12 mouse cellular contexts compared by ENCODE assay signal in the genomic region with DNA sequence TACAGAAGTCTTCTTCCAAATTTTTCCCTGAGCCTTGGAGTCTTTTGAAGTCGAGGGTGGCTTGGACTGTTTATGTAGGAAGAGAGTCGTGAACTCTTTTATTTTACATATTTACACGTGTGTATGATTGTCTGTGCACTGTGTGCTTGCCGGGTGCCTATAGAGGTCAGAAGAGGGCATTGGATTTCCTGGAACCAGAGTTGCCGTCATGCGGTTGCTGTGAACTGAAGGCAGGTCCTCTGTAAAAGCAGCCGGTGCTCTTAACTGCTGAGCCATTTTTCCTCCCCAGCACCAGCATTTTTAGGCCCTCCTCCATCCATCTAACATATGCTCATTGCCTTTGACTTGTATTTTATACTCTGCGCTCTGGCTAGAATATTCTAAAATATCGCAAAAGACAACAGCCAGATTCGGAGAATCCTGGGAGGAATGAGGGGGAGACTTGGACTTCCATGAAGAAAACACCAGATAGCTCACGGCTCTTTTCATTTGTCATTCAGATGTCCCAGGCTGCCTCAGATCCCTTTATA. TPM values are rescaled to one million over a fixed set of nuclear protein-coding genes. Genes with fewer than 3 reads are reported as not detected.
DNase-seq lines count a peak whose midpoint lies in the region; ATAC-seq and TF ChIP-seq lines count a peak whose summit lies in the region.
"Had no signal": no experiment of that assay in that cellular context is flagged by ENCODE, and none has a peak within 500 bp of the region (broad histone marks: within the 10 kb centered on the region; RNA-seq: fewer than 3 reads in every experiment).

No protein-coding gene starts in this region.

- H3K9me3 ChIP-seq in forebrain, embryonic 12.5 days = no peaks in the 10 kb centered on the region
- no peaks in the 10 kb centered on the region for H3K9me3 ChIP-seq in forebrain, embryonic 14.5 days (replicated peaks; ENCODE audit: control insufficient read depth, low read length)
- no peaks in the 10 kb centered on the region for H3K9me3 ChIP-seq in kidney, postnatal 0 days (replicated peaks; ENCODE audit: low read length)
- no peaks in the 10 kb centered on the region for H3K9me3 ChIP-seq in embryonic facial prominence, embryonic 11.5 days (replicated peaks; ENCODE audit: control insufficient read depth, low read length)
- no peaks in the 10 kb centered on the region for H3K9me3 ChIP-seq in neural tube, embryonic 15.5 days (replicated peaks)

- no peaks in the 10 kb centered on the region for H3K36me3 ChIP-seq in forebrain, embryonic 12.5 days (replicated peaks)
- H3K36me3 ChIP-seq in forebrain, embryonic 14.5 days (ENCODE audit: control insufficient read depth, insufficient read depth, low read length) = no peaks in the 10 kb centered on the region
- no peaks in the 10 kb centered on the region for H3K36me3 ChIP-seq in kidney, postnatal 0 days (ENCODE audit: insufficient read depth, low read length)
- no peaks in the 10 kb centered on the region for H3K36me3 ChIP-seq in embryonic facial prominence, embryonic 11.5 days (replicated peaks; ENCODE audit: control insufficient read depth, insufficient read depth, low read depth, low read length)
- no peaks in the 10 kb centered on the region for H3K36me3 ChIP-seq in neural tube, embryonic 15.5 days

- H3K9ac ChIP-seq in forebrain, embryonic 12.5 days = no peak overlapping the region
- no peak overlapping the region for H3K9ac ChIP-seq in forebrain, embryonic 14.5 days (ENCODE audit: low read length)
- H3K9ac ChIP-seq in kidney, postnatal 0 days (ENCODE audit: low read depth, low read length) = no peak overlapping the region
- H3K9ac ChIP-seq in embryonic facial prominence, embryonic 11.5 days (replicated peaks; ENCODE audit: low read length) = no peak overlapping the region
- no peak overlapping the region for H3K9ac ChIP-seq in neural tube, embryonic 15.5 days (replicated peaks)

- H3K27ac ChIP-seq in forebrain, embryonic 12.5 days = peak overlapping the region; percentile 32; the same call in 1 of the 2 replicates
- H3K27ac ChIP-seq in forebrain, embryonic 14.5 days (ENCODE audit: low read depth, low read length) = no peak overlapping the region
- peak overlapping the region; percentile 50; the same call in 1 of the 2 replicates for H3K27ac ChIP-seq in kidney, postnatal 0 days
- 0 out of 2 replicates have a peak overlapping the region, but pooled peaks have one; percentile 13 for H3K27ac ChIP-seq in embryonic facial prominence, embryonic 11.5 days (replicated peaks; ENCODE audit: low read depth, low read length)
- 0 out of 2 replicates have a peak overlapping the region, but pooled peaks have one; percentile 37 for H3K27ac ChIP-seq in neural tube, embryonic 15.5 days (replicated peaks)

- H3K4me2 ChIP-seq in forebrain, embryonic 12.5 days = no peak overlapping the region
- no peak overlapping the region for H3K4me2 ChIP-seq in forebrain, embryonic 14.5 days (ENCODE audit: low read length)
- no peak overlapping the region for H3K4me2 ChIP-seq in kidney, postnatal 0 days (ENCODE audit: low read length)
- no peak overlapping the region for H3K4me2 ChIP-seq in embryonic facial prominence, embryonic 11.5 days (ENCODE audit: low read depth, low read length)
- H3K4me2 ChIP-seq in neural tube, embryonic 15.5 days = no peak overlapping the region

- no peak for DNase-seq in forebrain, embryonic 14.5 days (ENCODE audit: low spot score)
- no peak for DNase-seq in kidney, postnatal 0 days (ENCODE audit: low spot score)
- no peak for DNase-seq in kidney, adult 18-20 months
- DNase-seq in embryonic facial prominence, embryonic 11.5 days (ENCODE audit: low spot score) = no peak
- no peak for DNase-seq in cerebellum, postnatal 25 days
- no peak for DNase-seq in lung, adult 18-20 months
- DNase-seq: cerebellum, adult 8-10 months; heart, postnatal 14 days had no signal

- no peak for TF ChIP-seq CTCF in kidney, postnatal 0 days (IDR thresholded peaks at IDR 0.05; ENCODE audit: low read depth)

- no peaks in the 10 kb centered on the region for H3K27me3 ChIP-seq in forebrain, embryonic 12.5 days
- H3K27me3 ChIP-seq in forebrain, embryonic 14.5 days (replicated peaks; ENCODE audit: control insufficient read depth, insufficient read depth, low read length) = no peaks in the 10 kb centered on the region
- no peaks in the 10 kb centered on the region for H3K27me3 ChIP-seq in kidney, postnatal 0 days (ENCODE audit: insufficient read depth, low read length)
- H3K27me3 ChIP-seq in embryonic facial prominence, embryonic 11.5 days (ENCODE audit: control insufficient read depth, insufficient read depth, low read length) = no peaks in the 10 kb centered on the region
- H3K27me3 ChIP-seq in neural tube, embryonic 15.5 days (replicated peaks) = no peaks in the 10 kb centered on the region

- ATAC-seq in forebrain, embryonic 12.5 days (ENCODE audit: low FRiP score) = no peak
- ATAC-seq in forebrain, embryonic 14.5 days = no peak
- ATAC-seq in kidney, postnatal 0 days (replicated peaks; ENCODE audit: low FRiP score, low read depth) = no peak
- no peak for ATAC-seq in embryonic facial prominence, embryonic 11.5 days (replicated peaks; ENCODE audit: insufficient number of reproducible peaks, low FRiP score, low TSS enrichment, low read depth)
- ATAC-seq in neural tube, embryonic 15.5 days (ENCODE audit: low FRiP score) = no peak
- ATAC-seq: intestine, embryonic 16.5 days had no signal

- no peak overlapping the region for H3K4me3 ChIP-seq in forebrain, embryonic 12.5 days (replicated peaks)
- H3K4me3 ChIP-seq in forebrain, embryonic 14.5 days (ENCODE audit: low read depth, low read length) = no peak overlapping the region
- no peak overlapping the region for H3K4me3 ChIP-seq in kidney, postnatal 0 days (replicated peaks; ENCODE audit: low read depth, low read length)
- H3K4me3 ChIP-seq in embryonic facial prominence, embryonic 11.5 days (ENCODE audit: low read depth, low read length) = no peak overlapping the region
- no peak overlapping the region for H3K4me3 ChIP-seq in neural tube, embryonic 15.5 days (replicated peaks)

- 87% methylated on average over 11 of the region's 11 CpGs for WGBS in forebrain, embryonic 12.5 days
- 89% methylated on average over 11 of the region's 11 CpGs for WGBS in forebrain, embryonic 14.5 days
- 66% methylated on average over 11 of the region's 11 CpGs for WGBS in kidney, postnatal 0 days
- WGBS in embryonic facial prominence, embryonic 11.5 days = 75% methylated on average over 11 of the region's 11 CpGs
- WGBS in neural tube, embryonic 15.5 days = 78% methylated on average over 11 of the region's 11 CpGs

- peaks cover 16% of the 10 kb centered on the region for H3K4me1 ChIP-seq in forebrain, embryonic 12.5 days
- H3K4me1 ChIP-seq in forebrain, embryonic 14.5 days (ENCODE audit: control insufficient read depth, insufficient read depth, low read length) = peaks cover 8% of the 10 kb centered on the region
- H3K4me1 ChIP-seq in kidney, postnatal 0 days (replicated peaks; ENCODE audit: insufficient read depth, low read length) = peaks cover 7% of the 10 kb centered on the region; the same call in 1 of the 2 replicates
- H3K4me1 ChIP-seq in embryonic facial prominence, embryonic 11.5 days (ENCODE audit: control insufficient read depth, insufficient read depth, low read length) = peaks cover 8% of the 10 kb centered on the region
- peaks cover 37% of the 10 kb centered on the region for H3K4me1 ChIP-seq in neural tube, embryonic 15.5 days

RNA-seq across cellular contexts. Expression of gene Srsf3, which starts 25.0 kb away (rescaled TPM):
- polyA plus RNA-seq in forebrain, embryonic 12.5 days (2016; fragmentation: Nextera tagmentation; extraction: Ambion mirVana) = 852 and 860 TPM in 2 replicates
- polyA plus RNA-seq in forebrain, embryonic 14.5 days (2014; fragmentation: Nextera tagmentation; extraction: Ambion mirVana) = 712 and 729 TPM in 2 replicates
- 456 and 496 TPM in 2 replicates for polyA plus RNA-seq in kidney, postnatal 0 days (2015; fragmentation: Nextera tagmentation; extraction: Ambion mirVana)
- 937 and 1,031 TPM in 2 replicates for polyA plus RNA-seq in embryonic facial prominence, embryonic 11.5 days (2014; fragmentation: Nextera tagmentation; extraction: Ambion mirVana)
- 403 and 429 TPM in 2 replicates for polyA plus RNA-seq in neural tube, embryonic 15.5 days (2015; fragmentation: Nextera tagmentation; extraction: Ambion mirVana)

RNA-seq across cellular contexts. Expression of gene Cdkn1a, which starts 33.4 kb away (rescaled TPM):
- polyA plus RNA-seq in forebrain, embryonic 12.5 days (2016; fragmentation: Nextera tagmentation; extraction: Ambion mirVana) = 29.6 and 34.0 TPM in 2 replicates
- polyA plus RNA-seq in forebrain, embryonic 14.5 days (2014; fragmentation: Nextera tagmentation; extraction: Ambion mirVana) = 41.0 and 43.3 TPM in 2 replicates
- polyA plus RNA-seq in kidney, postnatal 0 days (2015; fragmentation: Nextera tagmentation; extraction: Ambion mirVana) = 125 and 136 TPM in 2 replicates
- 25.5 TPM in 2 replicates for polyA plus RNA-seq in embryonic facial prominence, embryonic 11.5 days (2014; fragmentation: Nextera tagmentation; extraction: Ambion mirVana)
- 99.0 and 99.7 TPM in 2 replicates for polyA plus RNA-seq in neural tube, embryonic 15.5 days (2015; fragmentation: Nextera tagmentation; extraction: Ambion mirVana)

RNA-seq across cellular contexts. Expression of gene Stk38, which starts 49.6 kb away (rescaled TPM):
- 149 and 154 TPM in 2 replicates for polyA plus RNA-seq in forebrain, embryonic 12.5 days (2016; fragmentation: Nextera tagmentation; extraction: Ambion mirVana)
- 81.7 and 94.8 TPM in 2 replicates for polyA plus RNA-seq in forebrain, embryonic 14.5 days (2014; fragmentation: Nextera tagmentation; extraction: Ambion mirVana)
- polyA plus RNA-seq in kidney, postnatal 0 days (2015; fragmentation: Nextera tagmentation; extraction: Ambion mirVana) = 58.8 and 66.9 TPM in 2 replicates
- 121 and 127 TPM in 2 replicates for polyA plus RNA-seq in embryonic facial prominence, embryonic 11.5 days (2014; fragmentation: Nextera tagmentation; extraction: Ambion mirVana)
- polyA plus RNA-seq in neural tube, embryonic 15.5 days (2015; fragmentation: Nextera tagmentation; extraction: Ambion mirVana) = 81.2 and 82.1 TPM in 2 replicates

RNA-seq across cellular contexts. Expression of gene Rab44, which starts 56.5 kb away (rescaled TPM):
- 0.09 TPM in 1 of 2 replicates, not detected in the other for polyA plus RNA-seq in forebrain, embryonic 12.5 days (2016; fragmentation: Nextera tagmentation; extraction: Ambion mirVana)
- not detected in 2 replicates for polyA plus RNA-seq in forebrain, embryonic 14.5 days (2014; fragmentation: Nextera tagmentation; extraction: Ambion mirVana)
- 0.21 and 0.22 TPM in 2 replicates for polyA plus RNA-seq in kidney, postnatal 0 days (2015; fragmentation: Nextera tagmentation; extraction: Ambion mirVana)
- polyA plus RNA-seq in embryonic facial prominence, embryonic 11.5 days (2014; fragmentation: Nextera tagmentation; extraction: Ambion mirVana) = 0.66 TPM in 1 of 2 replicates, not detected in the other
- 0.15 and 3.7 TPM in 2 replicates for polyA plus RNA-seq in neural tube, embryonic 15.5 days (2015; fragmentation: Nextera tagmentation; extraction: Ambion mirVana)
- polyA plus RNA-seq: forebrain, embryonic 16.5 days had no signal
